Mouse (Mus musculus) myocyte (in vitro differentiated cells): ENCODE results near the gene Rnf103. TPM values are rescaled to one million over a fixed set of nuclear protein-coding genes. Genes with fewer than 3 reads are reported as not detected.
"Not testable (repeated sequence)": the region's sequence is repeated elsewhere in the genome, so short reads cannot be mapped to it uniquely, and the experiment has no call there.

Experiments
- H3K27me3 ChIP-seq: one replicate; pipeline ENCODE4 v1.6.1; 2011; ENCODE audit not compliant: control insufficient read depth, insufficient read depth, insufficient read length
- H3K36me3 ChIP-seq: one replicate; pipeline ENCODE4 v1.6.1; 2011; ENCODE audit not compliant: control insufficient read depth, insufficient read depth
- H3K4me2 ChIP-seq: one replicate; pipeline ENCODE4 v1.6.1; 2011; ENCODE audit warnings: low read depth, control low read depth
- H3K4me3 ChIP-seq: one replicate; pipeline ENCODE4 v1.5.1; 2011; ENCODE audit warnings: mild to moderate bottlenecking, control low read depth, moderate library complexity
- H3K79me2 ChIP-seq: one replicate; pipeline ENCODE4 v1.6.1; 2011; ENCODE audit not compliant: control insufficient read depth, insufficient read depth
- H3ac ChIP-seq: one replicate; pipeline ENCODE4 v1.6.1; 2011; ENCODE audit not compliant: control insufficient read depth, insufficient read length
- CEBPB ChIP-seq: IDR thresholded peaks from 2 replicates; pipeline ENCODE4 v1.6.1; 2011; ENCODE audit warnings: mild to moderate bottlenecking, moderate library complexity; ENCODE audit not compliant: poor library complexity, insufficient read depth, severe bottlenecking
- E2F4 ChIP-seq: IDR thresholded peaks from one replicate; pipeline ENCODE4 v1.6.1; 2011; ENCODE audit warnings: mild to moderate bottlenecking, control low read depth, moderate library complexity; ENCODE audit not compliant: insufficient read depth
- MAX ChIP-seq: IDR thresholded peaks from one replicate; pipeline ENCODE4 v1.6.1; 2011; ENCODE audit warnings: low read depth, mild to moderate bottlenecking, control low read depth
- MYOD1 ChIP-seq, 3 experiments: IDR thresholded peaks; one replicate each; pipeline ENCODE4 v1.6.1; 2011; ENCODE audit warnings: control low read depth in 2 of 3, low read depth in 2 of 3, mild to moderate bottlenecking in 2 of 3, moderate library complexity in 1 of 3; ENCODE audit not compliant: insufficient read length in 2 of 3, control insufficient read depth in 1 of 3
- MYOG ChIP-seq, 3 experiments: IDR thresholded peaks; one replicate each; pipeline ENCODE4 v1.6.1; 2011; ENCODE audit warnings: control low read depth in 2 of 3, low read depth in 2 of 3, mild to moderate bottlenecking in 2 of 3; ENCODE audit not compliant: insufficient read length in 2 of 3, control insufficient read depth in 1 of 3, insufficient read depth in 1 of 3
- POLR2A ChIP-seq: IDR thresholded peaks from one replicate; pipeline ENCODE4 v1.6.1; 2011; ENCODE audit warnings: low read depth, mild to moderate bottlenecking, control low read depth, moderate library complexity; ENCODE audit not compliant: insufficient read length
- POLR2AphosphoS2 ChIP-seq: IDR thresholded peaks from one replicate; pipeline ENCODE4 v1.6.1; 2011; ENCODE audit warnings: low read depth, control low read depth; ENCODE audit not compliant: insufficient read length
- REST ChIP-seq: IDR thresholded peaks from one replicate; pipeline ENCODE4 v1.6.1; 2011; ENCODE audit warnings: mild to moderate bottlenecking, control low read depth, moderate library complexity; ENCODE audit not compliant: insufficient read depth, insufficient read length
- SRF ChIP-seq: IDR thresholded peaks from one replicate; pipeline ENCODE4 v1.6.1; 2011; ENCODE audit warnings: low read depth; ENCODE audit not compliant: control insufficient read depth, insufficient read length
- TCF12 ChIP-seq: IDR thresholded peaks from one replicate; pipeline ENCODE4 v1.6.1; 2011; ENCODE audit warnings: mild to moderate bottlenecking, control low read depth; ENCODE audit not compliant: poor library complexity, insufficient read depth, severe bottlenecking
- TCF3 ChIP-seq: IDR thresholded peaks from one replicate; pipeline ENCODE4 v1.6.1; 2011; ENCODE audit warnings: low read depth, control low read depth; ENCODE audit not compliant: insufficient read length
- USF1 ChIP-seq: IDR thresholded peaks from one replicate; pipeline ENCODE4 v1.6.1; 2011; ENCODE audit warnings: low read depth, mild to moderate bottlenecking, control low read depth, moderate library complexity
- polyA plus RNA-seq: library from polyadenylated mRNA; unstranded; fragments of >200 nt; fragmentation: generic; extraction: Trizol; gene quantifications from one replicate; pipeline ENCODE4 v1.2.1, GENCODE M21; 2012; ENCODE audit warnings: missing spikeins

Gene Rnf103
- polyA plus RNA-seq, 1 experiment: 8.3 TPM

GRCm38 (mm10) chr6:71471830-71472520, 21.7 kb upstream of the Rnf103 start:
- no peak for TF ChIP-seq USF1
- peaks cover 5% of the 10 kb centered on the region for H3K27me3 ChIP-seq
- no peak overlapping the region for H3K4me2 ChIP-seq
- H3K36me3 ChIP-seq: no peaks in the 10 kb centered on the region
- no peaks in the 10 kb centered on the region for H3K79me2 ChIP-seq
- no peak overlapping the region for H3ac ChIP-seq
- no peak overlapping the region for H3K4me3 ChIP-seq

GRCm38 (mm10) chr6:71472786-71473185, 20.9 kb upstream of the Rnf103 start:
- Histone ChIP-seq H3K4me2 (no peak overlapping the region), H3K79me2 (no peaks in the 10 kb centered on the region)
- TF ChIP-seq REST (no peak), USF1 (no peak)

DNA sequence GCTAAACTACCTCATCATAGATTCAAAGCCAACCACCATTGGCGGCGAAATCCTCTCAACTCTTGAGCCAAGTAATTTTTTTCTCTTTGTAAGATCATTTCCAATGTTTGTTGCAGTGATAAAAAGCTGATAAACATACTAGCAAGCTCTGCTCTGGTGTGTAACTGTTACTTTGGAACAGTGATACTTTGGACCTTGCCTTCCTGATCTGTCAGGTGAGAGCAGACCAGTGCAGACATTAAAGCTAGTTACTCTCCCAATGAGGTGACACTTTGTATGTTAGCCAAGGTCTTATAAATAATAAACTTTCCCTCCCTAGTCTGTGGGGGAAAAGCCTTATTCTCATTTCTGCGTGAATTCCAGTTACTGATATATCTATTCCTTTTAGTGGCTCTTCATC, 18.1 kb upstream of the Rnf103 start:
- Histone ChIP-seq H3K27me3 (peaks cover 5% of the 10 kb centered on the region), H3K4me3 (no peak overlapping the region), H3K4me2 (no peak overlapping the region), H3K79me2 (no peaks in the 10 kb centered on the region), H3K36me3 (no peaks in the 10 kb centered on the region), H3ac (no peak overlapping the region)
- TF ChIP-seq REST (no peak), MYOG (IDR thresholded peaks at IDR 0.05; ENCODE audit: control insufficient read depth in 1 of 3, insufficient read depth in 1 of 3, insufficient read length in 2 of 3, low read depth in 2 of 3) (no peak)

More at GRCm38 (mm10) chr6:71472786-71473185, 20.9 kb upstream of the Rnf103 start:
- Histone ChIP-seq H3K4me3 (no peak overlapping the region), H3ac (no peak overlapping the region), H3K36me3 (no peaks in the 10 kb centered on the region), H3K27me3 (peaks cover 5% of the 10 kb centered on the region)

GRCm38 (mm10) chr6:71476783-71477182, 16.9 kb upstream of the Rnf103 start:
- H3ac ChIP-seq: no peak overlapping the region
- no peak overlapping the region for H3K4me3 ChIP-seq
- H3K27me3 ChIP-seq: peaks cover 5% of the 10 kb centered on the region
- no peaks in the 10 kb centered on the region for H3K36me3 ChIP-seq
- no peak overlapping the region for H3K4me2 ChIP-seq
- TF ChIP-seq POLR2AphosphoS2 (no peak), TCF12 (no peak), E2F4 (no peak), CEBPB (no peak), REST (no peak), MYOG (IDR thresholded peaks at IDR 0.05; ENCODE audit: control insufficient read depth in 1 of 3, insufficient read depth in 1 of 3, insufficient read length in 2 of 3, low read depth in 2 of 3) (no peak), MAX (no peak), TCF3 (no peak), SRF (no peak), USF1 (no peak), MYOD1 (IDR thresholded peaks at IDR 0.05; ENCODE audit: control insufficient read depth in 1 of 3, insufficient read length in 2 of 3, low read depth in 2 of 3) (no peak), POLR2A (no peak)
- H3K79me2 ChIP-seq: no peaks in the 10 kb centered on the region

- H3K79me2 ChIP-seq, H3ac ChIP-seq, H3K4me2 ChIP-seq, H3K36me3 ChIP-seq, H3K27me3 ChIP-seq, H3K4me3 ChIP-seq: not testable (repeated sequence)
Measured at GRCm38 (mm10) chr6:71478816-71479568, 14.7 kb upstream of the Rnf103 start.

GRCm38 (mm10) chr6:71479588-71479987, 14.1 kb upstream of the Rnf103 start:
- not testable (repeated sequence) for H3K4me3 ChIP-seq, H3K36me3 ChIP-seq, H3K4me2 ChIP-seq, H3ac ChIP-seq, H3K79me2 ChIP-seq, H3K27me3 ChIP-seq
